Mouse (Mus musculus) ovary, adult 2 months (tissue): ENCODE results near the gene Prr27. TPM values are rescaled to one million over a fixed set of nuclear protein-coding genes. Genes with fewer than 3 reads are reported as not detected.

Experiments used
- polyA plus RNA-seq: library from polyadenylated mRNA; depleted of rRNA; stranded (reverse); fragments of >200 nt; gene quantifications from 2 replicates; pipeline ENCODE4 v1.2.3, GENCODE M21; 2012; rRNA removed

The Prr27 gene
- not detected in 2 replicates for polyA plus RNA-seq

GRCm38 (mm10) chr5:87825386-87825785 lies at the start of gene Prr27:
Gene Prr27 (plus strand): TSS chr5:87825686.

GRCm38 (mm10) chr5:87807782-87808181 lies 17.7 kb upstream of the Prr27 start, which contains the start of gene Csn1s2b:
Gene Csn1s2b (plus strand): TSS chr5:87808082.

DNA sequence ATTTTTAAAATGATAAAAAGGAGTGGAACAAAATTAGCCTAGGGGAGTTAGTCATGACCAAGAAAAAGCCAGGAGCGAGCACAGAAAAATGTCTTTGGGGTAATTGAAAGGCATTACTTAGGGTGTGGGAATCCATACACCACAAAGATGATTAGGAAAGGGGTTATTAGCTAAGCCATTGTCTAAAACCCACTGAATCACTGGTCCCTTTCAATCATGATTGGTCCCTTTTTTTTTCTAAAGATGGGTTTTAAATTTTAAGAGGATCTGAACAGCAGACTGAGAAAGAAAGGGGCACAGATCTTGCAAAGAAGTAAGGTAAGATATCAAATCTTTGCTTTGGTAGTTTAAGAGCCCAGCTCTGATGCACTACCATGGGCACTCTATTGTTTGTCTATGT lies 59.2 kb downstream of the Prr27 start, which contains the start of gene Odam:
TSS of gene Odam (plus strand) at position 301 of the 400 bp plus-strand sequence.

Other genes starting within 250 kb of the Prr27 start
- gene Sult1e1, start 234.1 kb upstream of the Prr27 start, polyA plus RNA-seq, result not detected in 2 replicates
- not detected in 2 replicates for gene Csn1s1, start 159.5 kb upstream of the Prr27 start, polyA plus RNA-seq
- not detected in 2 replicates for gene Csn2, start 126.1 kb upstream of the Prr27 start, polyA plus RNA-seq
- gene Csn1s2a, start 51.1 kb upstream of the Prr27 start, polyA plus RNA-seq, result not detected in 2 replicates
- gene Csn1s2b, start 17.6 kb upstream of the Prr27 start, polyA plus RNA-seq, result not detected in 2 replicates
- gene Odam, start 59.3 kb downstream of the Prr27 start, polyA plus RNA-seq, result not detected in 2 replicates
- not detected in 2 replicates for gene Csn3, start 99.9 kb downstream of the Prr27 start, polyA plus RNA-seq
- not detected in 2 replicates for gene 2310003L06Rik, start 143.8 kb downstream of the Prr27 start, polyA plus RNA-seq
- gene Gm28434, start 143.8 kb downstream of the Prr27 start, polyA plus RNA-seq, result not detected in 2 replicates
- not detected in 2 replicates for gene Cabs1, start 153.8 kb downstream of the Prr27 start, polyA plus RNA-seq
- not detected in 2 replicates for gene Smr3a, start 176.9 kb downstream of the Prr27 start, polyA plus RNA-seq